ENCODE assay signal across 8 mouse cellular contexts in genomic region chr4:115731588-115732222, GRCm38 (mm10). TPM values are rescaled to one million over a fixed set of nuclear protein-coding genes. Genes with fewer than 3 reads are reported as not detected.
DNase-seq lines count a peak whose midpoint lies in the region; ATAC-seq and TF ChIP-seq lines count a peak whose summit lies in the region.

No protein-coding gene starts in this region.

- H3K27me3 ChIP-seq in embryonic facial prominence, embryonic 10.5 days (replicated peaks; ENCODE audit: low read depth, poor library complexity, severe bottlenecking): peaks cover 8% of the 10 kb centered on the region; the same call in 1 of the 2 replicates
- peaks cover 5% of the 10 kb centered on the region; the same call in 1 of the 2 replicates for H3K27me3 ChIP-seq in limb, embryonic 13.5 days
- H3K27me3 ChIP-seq in midbrain, postnatal 0 days (ENCODE audit: insufficient read depth, low read length): peaks cover 3% of the 10 kb centered on the region; the same call in 1 of the 2 replicates

- TF ChIP-seq CTCF in midbrain, postnatal 0 days (IDR thresholded peaks at IDR 0.05): peak; percentile 90

- no peak overlapping the region for H3K9ac ChIP-seq in limb, embryonic 13.5 days
- H3K9ac ChIP-seq in midbrain, postnatal 0 days (replicated peaks; ENCODE audit: low read length, poor library complexity, severe bottlenecking): no peak overlapping the region

- DNase-seq in 416B (ENCODE audit: low read depth): peak; percentile 82
- DNase-seq in adrenal gland, postnatal 14 days: peak; percentile 79
- DNase-seq in embryonic facial prominence, embryonic 10.5 days (ENCODE audit: low spot score): peak; percentile 82
- DNase-seq in heart, adult 18-20 months: peak; percentile 72 to 87
- peak; percentile 85 for DNase-seq in kidney, adult 9 months
- DNase-seq in midbrain, postnatal 0 days (ENCODE audit: low spot score): peak; percentile 78
- DNase-seq in spleen, postnatal 14 days (ENCODE audit: low spot score in 2 of 2): peak; percentile 38 to 56

- WGBS in embryonic facial prominence, embryonic 10.5 days: 24% methylated on average over 7 of the region's 7 CpGs
- WGBS in limb, embryonic 13.5 days: 22% methylated on average over 7 of the region's 7 CpGs
- WGBS in midbrain, postnatal 0 days: 26% methylated on average over 7 of the region's 7 CpGs

- no peak overlapping the region for H3K4me3 ChIP-seq in embryonic facial prominence, embryonic 10.5 days
- H3K4me3 ChIP-seq in limb, embryonic 13.5 days: no peak overlapping the region
- no peak overlapping the region for H3K4me3 ChIP-seq in midbrain, postnatal 0 days (ENCODE audit: low read depth, low read length)

- H3K27ac ChIP-seq in embryonic facial prominence, embryonic 10.5 days (replicated peaks): no peak overlapping the region
- H3K27ac ChIP-seq in limb, embryonic 13.5 days: no peak overlapping the region
- no peak overlapping the region for H3K27ac ChIP-seq in midbrain, postnatal 0 days (ENCODE audit: low read depth, low read length)

- ATAC-seq in limb, embryonic 13.5 days (ENCODE audit: low FRiP score, low read depth): peak; percentile 73; the same call in 1 of the 2 replicates
- ATAC-seq in midbrain, postnatal 0 days (ENCODE audit: low FRiP score): peak; percentile 82

- no peaks in the 10 kb centered on the region for H3K36me3 ChIP-seq in embryonic facial prominence, embryonic 10.5 days (replicated peaks)
- no peaks in the 10 kb centered on the region for H3K36me3 ChIP-seq in limb, embryonic 13.5 days
- no peaks in the 10 kb centered on the region for H3K36me3 ChIP-seq in midbrain, postnatal 0 days (ENCODE audit: insufficient read depth, low read length)

- H3K4me1 ChIP-seq in embryonic facial prominence, embryonic 10.5 days: no peaks in the 10 kb centered on the region; the same call in 1 of the 2 replicates
- H3K4me1 ChIP-seq in limb, embryonic 13.5 days: no peaks in the 10 kb centered on the region
- H3K4me1 ChIP-seq in midbrain, postnatal 0 days (ENCODE audit: insufficient read depth, low read length): no peaks in the 10 kb centered on the region

- no peak overlapping the region for H3K4me2 ChIP-seq in limb, embryonic 13.5 days (replicated peaks)
- H3K4me2 ChIP-seq in midbrain, postnatal 0 days (ENCODE audit: low read depth, low read length, poor library complexity, severe bottlenecking): no peak overlapping the region

- H3K9me3 ChIP-seq in embryonic facial prominence, embryonic 10.5 days: no peaks in the 10 kb centered on the region
- no peaks in the 10 kb centered on the region for H3K9me3 ChIP-seq in limb, embryonic 13.5 days
- no peaks in the 10 kb centered on the region for H3K9me3 ChIP-seq in midbrain, postnatal 0 days (ENCODE audit: low read length)

RNA-seq across cellular contexts. Expression of gene Efcab14, which starts 5.8 kb away (rescaled TPM):
- 57.2 and 60.1 TPM in 2 replicates for total RNA-seq in adrenal gland, postnatal 14 days (2021)
- polyA plus RNA-seq in embryonic facial prominence, embryonic 10.5 days (2016; fragmentation: Nextera tagmentation; extraction: Ambion mirVana): 33.5 and 34.2 TPM in 2 replicates
- 10 to 100 TPM; 38.8 to 43.8 TPM for total RNA-seq in heart, adult 18-20 months (2021)
- 31.6 and 32.1 TPM in 2 replicates for polyA plus RNA-seq in limb, embryonic 13.5 days (2015; fragmentation: Nextera tagmentation; extraction: Ambion mirVana)
- total RNA-seq in midbrain, postnatal 0 days (2014; rRNA removed): 16.7 and 17.2 TPM in 2 replicates
- 13.2 and 16.2 TPM in 2 replicates for polyA plus RNA-seq in midbrain, postnatal 0 days (2015; fragmentation: Nextera tagmentation; extraction: Ambion mirVana)

RNA-seq across cellular contexts. Expression of gene Tex38, which starts 49.1 kb away (rescaled TPM):
- total RNA-seq in adrenal gland, postnatal 14 days (2021): 1.2 and 2.3 TPM in 2 replicates
- polyA plus RNA-seq in embryonic facial prominence, embryonic 10.5 days (2016; fragmentation: Nextera tagmentation; extraction: Ambion mirVana): 0.25 and 0.26 TPM in 2 replicates
- 1 to 10 TPM in 1 of 2 experiments, under 1 TPM in 1; 0.45 to 1.9 TPM for total RNA-seq in heart, adult 18-20 months (2021)
- 0.31 and 0.50 TPM in 2 replicates for polyA plus RNA-seq in limb, embryonic 13.5 days (2015; fragmentation: Nextera tagmentation; extraction: Ambion mirVana)
- 0.49 and 1.2 TPM in 2 replicates for total RNA-seq in midbrain, postnatal 0 days (2014; rRNA removed)
- 0.87 and 0.93 TPM in 2 replicates for polyA plus RNA-seq in midbrain, postnatal 0 days (2015; fragmentation: Nextera tagmentation; extraction: Ambion mirVana)

RNA-seq across cellular contexts. Expression of gene Atpaf1, which starts 52.9 kb away (rescaled TPM):
- total RNA-seq in adrenal gland, postnatal 14 days (2021): 42.6 and 46.2 TPM in 2 replicates
- 47.3 and 56.5 TPM in 2 replicates for polyA plus RNA-seq in embryonic facial prominence, embryonic 10.5 days (2016; fragmentation: Nextera tagmentation; extraction: Ambion mirVana)
- total RNA-seq in heart, adult 18-20 months (2021): 100 to 1,000 TPM; 105 to 129 TPM
- polyA plus RNA-seq in limb, embryonic 13.5 days (2015; fragmentation: Nextera tagmentation; extraction: Ambion mirVana): 60.5 and 60.8 TPM in 2 replicates
- 25.9 and 40.0 TPM in 2 replicates for total RNA-seq in midbrain, postnatal 0 days (2014; rRNA removed)
- polyA plus RNA-seq in midbrain, postnatal 0 days (2015; fragmentation: Nextera tagmentation; extraction: Ambion mirVana): 37.8 and 38.7 TPM in 2 replicates
